Mouse (Mus musculus): ENCODE measurements around the gene Hes5.

The Hes5 gene

DNA sequence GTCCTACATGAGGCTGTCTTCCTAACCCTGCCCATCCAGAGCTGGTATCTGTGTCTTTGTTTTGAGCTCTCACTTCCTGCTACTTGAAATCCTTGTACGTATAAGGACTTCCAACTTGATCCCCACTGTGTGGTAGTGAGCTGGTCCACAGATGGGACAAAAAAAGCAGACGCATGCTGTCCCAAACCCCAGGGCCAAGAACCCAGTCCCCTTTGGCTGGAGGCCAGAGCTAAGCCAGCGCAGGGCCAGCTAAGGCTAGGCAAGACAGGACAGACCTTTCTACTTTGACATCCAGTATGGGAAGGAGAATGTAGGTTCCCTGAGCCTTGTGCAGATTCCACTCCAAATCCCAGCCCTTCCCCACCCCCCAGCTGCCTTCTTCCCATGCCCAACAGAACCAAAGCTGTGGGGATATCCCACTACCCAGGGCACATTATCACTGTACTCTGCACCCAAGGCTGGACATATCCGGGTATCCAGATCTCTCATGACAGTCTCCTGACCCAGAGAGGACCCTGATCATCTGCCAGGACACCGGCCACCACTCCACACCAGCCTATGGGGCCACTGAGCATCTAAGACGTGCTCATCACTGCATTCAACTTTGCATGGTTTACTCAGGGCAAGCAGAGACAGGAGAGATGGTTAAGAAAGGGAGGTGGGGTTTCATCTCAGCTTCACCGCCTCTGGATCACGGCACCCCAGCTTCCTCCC lies 50.7 kb downstream of the Hes5 start:
- no peak for DNase-seq (ENCODE audit: low spot score)

Measured in layer of hippocampus, adult 9-10 months (tissue).